Mouse (Mus musculus): ENCODE results near the gene Rassf9. TPM values are rescaled to one million over a fixed set of nuclear protein-coding genes. Genes with fewer than 3 reads are reported as not detected.

The Rassf9 gene
- polyA plus RNA-seq, 1 experiment from 2014 or later, result 2.3 TPM

Other genes with a start within 250 kb of the Rassf9 start
- gene Nts, start 21.7 kb upstream of the Rassf9 start, polyA plus RNA-seq (2016; fragmentation: Nextera tagmentation; extraction: Ambion mirVana), result 0.31 TPM in 2 replicates

All from embryonic facial prominence, embryonic 10.5 days (tissue).